Mouse (Mus musculus): ENCODE results near the gene Sorl1.

Sorl1 gene

DNA sequence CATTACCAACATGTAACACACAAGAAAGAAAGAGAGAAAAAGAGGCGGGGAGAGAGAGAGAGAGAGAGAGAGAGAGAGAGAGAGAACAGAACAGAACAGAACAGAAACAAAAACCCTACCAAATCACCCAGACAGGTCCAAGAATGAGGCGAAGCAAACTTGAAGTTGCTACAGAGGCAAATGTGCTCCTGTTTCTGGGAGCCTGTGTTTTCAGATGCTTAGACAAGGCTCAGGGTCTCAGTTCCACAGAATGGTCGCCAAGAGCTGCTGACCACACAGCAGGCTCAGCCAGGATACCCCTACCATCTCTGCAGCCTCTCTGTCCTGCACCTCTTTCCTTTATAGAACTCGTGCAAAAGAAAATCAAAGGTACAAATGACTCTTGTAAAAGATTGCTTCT is 205.9 kb downstream of the Sorl1 start:
- DNase-seq (ENCODE audit: low spot score) = no peak

DNA sequence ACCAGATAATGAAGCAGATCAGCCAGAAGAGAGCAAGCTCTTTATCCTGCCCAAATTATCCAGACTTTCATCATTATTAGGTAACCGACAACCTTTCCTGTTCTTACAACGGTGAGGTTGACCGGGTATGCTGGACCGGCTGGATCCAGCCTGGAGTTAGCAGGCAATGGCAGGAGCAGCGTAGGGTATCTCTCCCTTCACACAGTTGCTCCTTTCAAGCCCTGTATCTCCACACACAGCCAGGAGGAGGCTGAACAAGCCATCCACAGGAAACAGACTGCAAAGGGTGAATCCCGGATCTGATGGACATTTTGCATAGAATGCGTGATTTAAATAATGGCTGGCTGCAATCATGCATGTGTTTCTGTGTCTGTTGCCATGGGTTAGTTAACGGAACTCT is 208.5 kb downstream of the Sorl1 start:
- no peak for DNase-seq (ENCODE audit: low spot score)
